Mouse (Mus musculus) spleen, postnatal 36 days (tissue): ENCODE measurements around the gene Gm28551.

Source experiments
- DNase-seq, 2 experiments: peaks; one replicate each; pipeline ENCODE4 v3.0.0; 2022; ENCODE audit warnings: low spot score in 2 of 2, mixed read lengths in 1 of 2

Gene Gm28551

GRCm38 (mm10) chr1:53291197-53291596, 61.3 kb downstream of the Gm28551 start:
- no peak for DNase-seq
